Mouse (Mus musculus) thymus, adult 2 months (tissue): Measurements from ENCODE around the gene Lyrm2. TPM values are rescaled to one million over a fixed set of nuclear protein-coding genes. Genes with fewer than 3 reads are reported as not detected.

Experiments
- DNase-seq: peaks from one replicate; pipeline ENCODE4 v3.0.0; 2021
- H3K27ac ChIP-seq: fragments of 200-500 bp; 2 replicates; pipeline ENCODE4 v1.5.1; 2012; ENCODE audit warnings: low read length, control low read depth; ENCODE audit not compliant: control insufficient read depth, insufficient read depth
- H3K27me3 ChIP-seq: fragments of 200-500 bp; 2 replicates; pipeline ENCODE4 v1.6.1; 2012; ENCODE audit warnings: mild to moderate bottlenecking, low read length, moderate library complexity, mixed read lengths; ENCODE audit not compliant: control insufficient read depth, insufficient read depth
- H3K36me3 ChIP-seq: fragments of 200-500 bp; 2 replicates; pipeline ENCODE4 v1.6.1; 2012; ENCODE audit warnings: mild to moderate bottlenecking, low read length, moderate library complexity; ENCODE audit not compliant: control insufficient read depth, insufficient read depth
- H3K4me1 ChIP-seq: fragments of 200-500 bp; replicated peaks from 2 replicates; pipeline ENCODE4 v1.6.1; 2012; ENCODE audit warnings: low read length; ENCODE audit not compliant: control insufficient read depth, insufficient read depth
- H3K4me3 ChIP-seq: fragments of 200-500 bp; 2 replicates; pipeline ENCODE4 v1.5.1; 2012; ENCODE audit warnings: mild to moderate bottlenecking, low read length, control low read depth, moderate library complexity; ENCODE audit not compliant: control insufficient read depth, insufficient read depth
- CTCF ChIP-seq: fragments of 200-500 bp; IDR thresholded peaks from 2 replicates; pipeline ENCODE4 v1.5.1; 2012; ENCODE audit warnings: mild to moderate bottlenecking, control low read depth, low read length, moderate library complexity, borderline replicate concordance; ENCODE audit not compliant: control insufficient read depth, poor library complexity, insufficient read depth; ENCODE audit errors: extremely low read depth
- POLR2A ChIP-seq: fragments of 200-500 bp; IDR thresholded peaks from 2 replicates; pipeline ENCODE4 v1.6.1; 2012; ENCODE audit warnings: mild to moderate bottlenecking, low read length, control low read depth, moderate library complexity; ENCODE audit not compliant: control insufficient read depth, poor library complexity, insufficient read depth; ENCODE audit errors: extremely low read depth
- WGBS: fragments of 180-500 bp; shearing (Covaris S2); methylation state at CpG from one replicate; pipeline ENCODE4 v1.1.7; 2018; 5-methylcytosine and 5-hydroxymethylcytosine counted together
- polyA plus RNA-seq: library from polyadenylated mRNA; depleted of rRNA; stranded (reverse); fragments of >200 nt; gene quantifications from 2 replicates; pipeline ENCODE4 v1.2.3, GENCODE M21; 2012

Lyrm2 gene
- polyA plus RNA-seq, 1 experiment = 11.6 TPM

- TF ChIP-seq CTCF (no peak), POLR2A (no peak)
- Histone ChIP-seq H3K27me3 (no peaks in the 10 kb centered on the region), H3K4me3 (no peak overlapping the region), H3K36me3 (no peaks in the 10 kb centered on the region), H3K27ac (no peak overlapping the region), H3K4me1 (no peaks in the 10 kb centered on the region)
- 96% methylated on average over 7 of the region's 7 CpGs for WGBS
- DNase-seq = no peak
Observed at GRCm38 (mm10) chr4:32826925-32827324, 26.9 kb downstream of the Lyrm2 start.

- Histone ChIP-seq H3K36me3 (no peaks in the 10 kb centered on the region), H3K4me3 (no peak overlapping the region), H3K4me1 (no peaks in the 10 kb centered on the region), H3K27me3 (no peaks in the 10 kb centered on the region), H3K27ac (no peak overlapping the region)
- DNase-seq = no peak
- TF ChIP-seq CTCF = no peak
- WGBS = 95% methylated on average over 10 of the region's 10 CpGs
Observed at GRCm38 (mm10) chr4:32828385-32829077, 28.5 kb downstream of the Lyrm2 start.

- Histone ChIP-seq H3K27me3 (no peaks in the 10 kb centered on the region), H3K4me1 (no peaks in the 10 kb centered on the region), H3K4me3 (no peak overlapping the region), H3K27ac (no peak overlapping the region), H3K36me3 (no peaks in the 10 kb centered on the region)
- TF ChIP-seq POLR2A (no peak), CTCF (no peak)
- 90% methylated on average over 10 of the region's 10 CpGs for WGBS
- DNase-seq = no peak
Observed at GRCm38 (mm10) chr4:32829316-32829715, 29.3 kb downstream of the Lyrm2 start.

- Histone ChIP-seq H3K36me3 (no peaks in the 10 kb centered on the region), H3K27ac (no peak overlapping the region), H3K4me3 (no peak overlapping the region), H3K4me1 (no peaks in the 10 kb centered on the region), H3K27me3 (no peaks in the 10 kb centered on the region)
- no peak for DNase-seq
- TF ChIP-seq CTCF (no peak), POLR2A (no peak)
- WGBS = 87% methylated on average over 17 of the region's 17 CpGs
Observed at GRCm38 (mm10) chr4:32833494-32834282, 33.6 kb downstream of the Lyrm2 start.

GRCm38 (mm10) chr4:32834541-32834940, 34.5 kb downstream of the Lyrm2 start:
- WGBS = 95% methylated on average over 3 of the region's 3 CpGs
- TF ChIP-seq CTCF = no peak
- TF ChIP-seq POLR2A = no peak
- Histone ChIP-seq H3K36me3 (no peaks in the 10 kb centered on the region), H3K4me1 (no peaks in the 10 kb centered on the region), H3K27ac (no peak overlapping the region), H3K4me3 (no peak overlapping the region), H3K27me3 (no peaks in the 10 kb centered on the region)
- no peak for DNase-seq

- Histone ChIP-seq H3K27ac (no peak overlapping the region), H3K4me1 (no peaks in the 10 kb centered on the region), H3K36me3 (no peaks in the 10 kb centered on the region), H3K4me3 (no peak overlapping the region), H3K27me3 (no peaks in the 10 kb centered on the region)
- 97% methylated on average over 9 of the region's 9 CpGs for WGBS
- DNase-seq = no peak
- TF ChIP-seq CTCF = no peak
- no peak for TF ChIP-seq POLR2A
Observed at GRCm38 (mm10) chr4:32836071-32836470, 36.0 kb downstream of the Lyrm2 start.
